Mouse (Mus musculus) liver, adult (tissue): ENCODE measurements around the gene Cotl1.

Experiments
- GATA4 ChIP-seq: IDR thresholded peaks from 2 replicates; pipeline ENCODE4 v1.6.1; 2014; ENCODE audit warnings: mild to moderate bottlenecking, low read length; ENCODE audit not compliant: insufficient replicate concordance

The Cotl1 gene

DNA sequence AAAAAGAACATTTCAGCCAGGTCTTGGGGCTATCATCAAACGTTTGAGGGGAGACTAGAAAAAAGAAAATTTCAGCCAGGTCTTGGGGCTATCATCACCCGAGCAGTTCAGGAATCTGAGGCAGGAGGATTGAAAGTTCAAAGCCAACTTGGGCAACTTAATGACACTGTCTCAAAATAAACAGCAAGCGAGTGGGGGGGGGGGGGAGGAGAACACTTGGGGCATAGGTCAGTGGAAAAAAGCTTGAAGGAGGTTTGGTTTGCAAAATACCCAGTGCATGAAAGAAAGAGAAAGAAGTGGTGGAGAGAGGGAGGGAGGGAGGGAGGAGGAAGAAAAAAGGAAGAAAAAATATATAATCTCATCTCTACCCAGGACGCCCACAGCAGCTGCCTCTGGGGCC, 53.0 kb downstream of the Cotl1 start:
- no peak for TF ChIP-seq GATA4

GRCm38 (mm10) chr8:119786871-119787270, 53.5 kb downstream of the Cotl1 start:
- TF ChIP-seq GATA4, result no peak

GRCm38 (mm10) chr8:119785764-119786405, 54.5 kb downstream of the Cotl1 start:
- no peak for TF ChIP-seq GATA4

DNA sequence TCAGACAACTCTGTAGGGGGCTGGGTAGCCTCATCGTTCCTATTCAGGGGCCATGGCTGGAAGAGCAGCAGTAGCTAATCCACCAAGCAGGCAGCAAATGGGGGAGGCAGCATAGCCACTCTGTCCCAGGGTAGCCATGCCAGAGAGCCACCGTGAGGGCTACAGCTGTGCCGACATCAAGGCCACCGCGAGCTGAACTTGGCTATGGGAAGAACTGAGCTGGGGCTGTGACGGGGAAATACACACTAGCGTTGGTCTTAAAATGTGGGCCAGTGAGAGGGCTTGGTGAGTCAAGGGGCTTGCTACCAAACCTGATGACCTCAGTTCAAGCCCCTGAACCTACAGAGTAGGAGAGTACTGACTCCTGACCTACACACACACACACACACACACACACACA, 55.7 kb downstream of the Cotl1 start:
- no peak for TF ChIP-seq GATA4

GRCm38 (mm10) chr8:119784141-119784574, 56.2 kb downstream of the Cotl1 start:
- TF ChIP-seq GATA4, result no peak

GRCm38 (mm10) chr8:119783579-119783978, 56.8 kb downstream of the Cotl1 start:
- TF ChIP-seq GATA4, result no peak

DNA sequence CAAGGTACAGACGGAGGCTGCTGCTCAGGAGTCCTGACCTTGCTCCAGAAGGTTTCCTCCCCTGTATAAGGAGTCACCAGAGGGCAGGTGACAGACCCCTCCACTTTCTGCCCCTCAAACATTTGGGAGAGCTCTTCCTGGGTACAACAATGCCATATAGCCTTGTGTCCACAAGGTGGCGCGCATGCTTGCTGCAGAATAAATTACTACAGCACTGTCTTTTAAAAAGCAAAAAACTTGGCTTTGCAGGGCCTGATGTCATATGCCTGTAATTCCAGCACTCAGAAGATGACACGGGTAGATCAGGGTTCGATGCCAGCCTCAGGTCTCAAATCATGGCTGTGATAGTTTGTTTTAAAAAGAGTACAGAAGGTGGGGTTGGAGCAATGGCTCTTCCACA, 57.6 kb downstream of the Cotl1 start:
- TF ChIP-seq GATA4, result no peak

GRCm38 (mm10) chr8:119781086-119781840, 59.1 kb downstream of the Cotl1 start:
- TF ChIP-seq GATA4, result no peak

DNA sequence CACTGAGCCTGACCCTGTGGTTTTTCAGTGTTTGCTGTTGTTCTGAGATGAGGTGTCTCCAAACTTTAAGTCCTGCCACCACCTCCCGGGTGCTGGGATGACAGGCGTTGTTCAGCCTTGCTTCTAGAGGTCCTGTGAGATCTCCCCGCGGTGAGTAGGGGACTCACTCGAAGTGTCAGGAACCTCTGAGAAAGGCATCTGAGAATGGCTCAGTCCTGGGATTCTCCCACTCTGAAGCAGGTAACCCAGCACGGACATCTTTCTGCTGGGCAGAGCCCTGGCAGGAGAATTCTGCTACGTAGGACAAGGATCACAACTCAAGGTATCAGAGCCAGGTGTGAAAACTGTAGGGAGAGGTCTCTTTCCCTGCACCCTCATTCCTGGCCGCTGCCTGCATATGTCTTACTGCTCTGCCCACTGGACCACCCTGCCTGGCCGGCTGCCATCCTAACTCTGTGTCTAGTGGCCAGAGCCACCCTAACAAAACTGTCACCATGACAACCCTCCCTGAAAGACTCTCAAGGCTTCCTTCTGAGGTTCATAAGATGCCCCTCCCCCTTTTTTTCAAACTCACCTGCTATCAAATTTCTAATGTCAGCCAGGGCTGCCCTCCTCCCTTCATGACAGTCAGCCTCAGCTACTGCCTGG, 59.8 kb downstream of the Cotl1 start:
- no peak for TF ChIP-seq GATA4

DNA sequence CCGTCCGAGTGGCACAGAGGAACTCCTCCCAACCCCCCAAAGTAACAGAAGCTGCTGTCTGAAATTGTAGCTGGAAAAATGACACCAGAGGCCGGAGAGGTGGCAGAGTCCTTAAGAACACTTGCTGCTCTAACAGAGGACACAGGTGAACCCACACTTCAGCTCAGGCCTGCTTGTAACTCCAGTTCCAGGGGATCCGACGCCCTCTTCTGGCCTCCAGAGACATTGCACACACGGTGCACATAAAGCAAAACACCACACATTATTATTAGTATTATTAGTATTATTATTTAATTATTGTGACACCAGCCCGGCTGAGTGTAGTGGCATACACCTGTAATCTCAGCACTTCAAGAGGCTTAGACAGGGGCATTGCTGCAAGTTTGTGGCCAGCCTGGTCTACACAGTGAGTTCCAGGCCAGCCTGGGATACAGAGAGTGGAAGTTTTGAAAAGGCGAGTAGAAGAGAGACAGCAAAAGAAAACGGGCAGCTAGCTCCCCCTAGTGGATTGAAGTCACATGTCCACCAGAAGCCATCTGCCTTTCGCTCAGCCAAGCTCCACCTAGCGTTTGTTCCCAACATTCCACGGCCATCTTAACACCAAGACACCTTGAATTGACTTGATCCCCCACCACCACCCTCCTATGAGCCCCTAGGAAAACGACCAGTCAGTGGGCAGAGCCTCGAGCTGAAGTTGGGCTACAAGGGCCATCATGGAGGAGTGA, 61.2 kb downstream of the Cotl1 start:
- TF ChIP-seq GATA4, result no peak

DNA sequence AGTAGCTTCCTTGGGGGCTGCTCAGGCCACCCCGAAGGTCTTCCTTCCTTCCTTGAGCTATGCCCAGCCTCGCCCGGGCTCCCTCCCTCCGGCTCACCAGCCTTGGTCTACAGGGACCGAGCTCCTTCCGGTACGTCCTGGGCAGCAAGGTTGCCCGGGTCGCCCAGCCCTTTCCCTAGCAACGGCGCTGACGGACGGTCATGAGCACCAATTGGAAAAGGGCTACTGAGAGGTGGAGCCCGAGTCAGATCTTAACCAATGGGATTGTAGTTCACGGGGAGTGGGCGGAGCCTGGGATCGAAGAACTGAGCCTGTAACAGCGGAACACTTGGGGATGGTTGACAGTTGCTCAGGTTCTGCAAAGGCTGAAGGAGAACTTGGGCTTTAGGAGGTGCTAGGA, 62.1 kb downstream of the Cotl1 start, which contains the start of gene Tldc1:
Gene Tldc1, minus strand, starts transcription at position 154 of the 400 bp plus-strand sequence.
- TF ChIP-seq GATA4, result peak; percentile 5; the same call in 1 of the 2 replicates

GRCm38 (mm10) chr8:119777765-119778164, 62.6 kb downstream of the Cotl1 start:
- no peak for TF ChIP-seq GATA4

DNA sequence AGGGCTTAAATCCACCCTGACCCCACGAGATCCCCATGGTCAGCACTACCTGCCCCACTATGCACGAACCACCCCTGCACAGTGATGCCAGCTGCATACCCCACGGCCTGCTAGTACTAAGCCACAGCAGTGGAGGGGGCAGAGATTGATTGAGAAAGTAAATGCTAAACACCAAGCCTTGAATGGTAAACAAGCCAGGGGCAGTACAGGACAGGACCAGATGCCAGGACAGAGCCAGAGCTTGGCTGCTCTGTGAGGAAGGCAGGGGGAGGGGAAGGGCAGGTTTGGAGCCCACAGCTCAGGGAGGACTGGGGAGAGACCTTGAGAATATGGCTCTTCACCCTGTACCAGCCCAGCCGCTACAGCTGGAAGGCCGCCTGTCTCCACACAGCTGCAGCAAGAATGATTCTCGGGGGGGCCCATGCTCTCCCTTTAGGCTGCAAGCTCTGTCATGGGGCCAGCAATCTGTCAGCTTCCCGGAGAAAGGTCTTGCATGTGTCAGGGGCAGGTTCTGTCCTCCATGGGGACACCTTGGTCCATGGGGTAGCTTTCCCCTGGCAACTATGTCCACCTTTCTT, 63.6 kb downstream of the Cotl1 start:
- TF ChIP-seq GATA4, result no peak

DNA sequence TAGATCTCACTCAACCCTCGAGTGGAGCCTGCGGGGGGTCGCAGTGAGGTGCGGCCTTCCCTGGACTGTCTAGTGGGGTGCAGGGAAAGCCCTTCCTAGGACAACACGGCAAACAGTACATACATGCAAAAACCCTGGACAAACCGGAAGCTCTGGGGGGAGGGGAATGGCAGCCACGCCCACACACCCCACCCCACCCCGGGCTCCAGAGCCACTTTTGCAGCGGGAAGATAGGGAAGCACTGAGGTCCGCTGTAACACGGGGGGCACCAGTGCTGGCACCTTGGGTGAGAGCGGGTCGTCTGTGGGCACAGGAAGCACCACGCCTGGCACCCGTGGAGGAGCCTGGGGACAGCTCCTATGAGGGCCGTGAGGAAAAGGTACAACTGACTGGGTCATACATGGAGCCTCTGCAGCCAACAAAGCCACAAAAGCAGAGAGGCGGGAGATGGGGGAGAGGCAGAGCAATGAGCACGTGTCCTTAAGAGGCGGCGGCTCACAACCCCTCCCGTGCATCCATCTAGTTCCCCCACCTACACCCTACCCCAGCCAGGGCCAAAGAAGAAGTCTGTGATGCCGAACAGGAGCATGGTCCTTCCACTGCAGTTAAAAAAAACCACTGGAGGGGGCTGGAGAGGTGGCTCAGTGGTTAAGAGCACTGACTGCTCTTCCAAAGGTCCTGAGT, 74.4 kb downstream of the Cotl1 start:
- no peak for TF ChIP-seq GATA4
